Mouse (Mus musculus): ENCODE data around the gene 7420426K07Rik. TPM values are rescaled to one million over a fixed set of nuclear protein-coding genes. Genes with fewer than 3 reads are reported as not detected.

7420426K07Rik gene
- total RNA-seq (2021) = not detected

- DNase-seq (ENCODE audit: extremely low spot score in 1 of 2, low spot score in 2 of 2) = no peak
- intact Hi-C loops (cut with DNase I) = no loop called here
Observed at GRCm38 (mm10) chr9:98902819-98903218, at the start of gene 7420426K07Rik. TSS of gene 7420426K07Rik (plus strand) at chr9:98903119.

GRCm38 (mm10) chr9:98856210-98856609 is 46.7 kb upstream of the 7420426K07Rik start, which contains the start of gene Prr23a2:
TSS of gene Prr23a2 (plus strand) at chr9:98856494.
- DNase-seq (ENCODE audit: extremely low spot score in 1 of 2, low spot score in 2 of 2) = peak in 1 of 2 experiments; percentile 27
- intact Hi-C loops (cut with DNase I) = no loop called here

- DNase-seq (ENCODE audit: extremely low spot score in 1 of 2, low spot score in 2 of 2) = no peak
- intact Hi-C loops (cut with DNase I) = no loop called here
Observed at GRCm38 (mm10) chr9:98863463-98863862, 39.5 kb upstream of the 7420426K07Rik start.

GRCm38 (mm10) chr9:98864571-98864970 is 38.3 kb upstream of the 7420426K07Rik start, which contains the start of gene Prr23a3:
TSS of gene Prr23a3 (plus strand) at chr9:98864767.
- intact Hi-C loops (cut with DNase I) = no loop called here
- DNase-seq (ENCODE audit: extremely low spot score in 1 of 2, low spot score in 2 of 2) = no peak

- no peak for DNase-seq (ENCODE audit: extremely low spot score in 1 of 2, low spot score in 2 of 2)
- intact Hi-C loops (cut with DNase I) = no loop called here
Observed at GRCm38 (mm10) chr9:98901486-98901885, 1.4 kb upstream of the 7420426K07Rik start.

- DNase-seq (ENCODE audit: extremely low spot score in 1 of 2, low spot score in 2 of 2) = no peak
- intact Hi-C loops (cut with DNase I) = loop anchor here (5.0 kb wide), 1 partner anchor 311 kb away; no protein-coding TSS in a partner anchor
Observed at GRCm38 (mm10) chr9:98920629-98921523, 18.0 kb downstream of the 7420426K07Rik start.

GRCm38 (mm10) chr9:98923119-98923518 is 20.2 kb downstream of the 7420426K07Rik start:
- intact Hi-C loops (cut with DNase I) = loop anchor here (5.0 kb wide), 1 partner anchor 309 kb away; no protein-coding TSS in a partner anchor
- DNase-seq (ENCODE audit: extremely low spot score in 1 of 2, low spot score in 2 of 2) = peak in 1 of 2 experiments; percentile 14

GRCm38 (mm10) chr9:98924183-98924582 is 21.3 kb downstream of the 7420426K07Rik start:
- intact Hi-C loops (cut with DNase I) = loop anchor here (5.0 kb wide), 1 partner anchor 308 kb away; no protein-coding TSS in a partner anchor

GRCm38 (mm10) chr9:98929496-98929895 is 26.6 kb downstream of the 7420426K07Rik start:
- intact Hi-C loops (cut with DNase I) = no loop called here
- DNase-seq (ENCODE audit: extremely low spot score in 1 of 2, low spot score in 2 of 2) = no peak

More at GRCm38 (mm10) chr9:98924183-98924582, 21.3 kb downstream of the 7420426K07Rik start:
- no peak for DNase-seq (ENCODE audit: extremely low spot score in 1 of 2, low spot score in 2 of 2)

- no peak for DNase-seq (ENCODE audit: extremely low spot score in 1 of 2, low spot score in 2 of 2)
- intact Hi-C loops (cut with DNase I) = no loop called here
Observed at GRCm38 (mm10) chr9:98932931-98933330, 30.0 kb downstream of the 7420426K07Rik start.

- intact Hi-C loops (cut with DNase I) = no loop called here
- no peak for DNase-seq (ENCODE audit: extremely low spot score in 1 of 2, low spot score in 2 of 2)
Observed at GRCm38 (mm10) chr9:98935190-98935909, 32.4 kb downstream of the 7420426K07Rik start.

- no peak for DNase-seq (ENCODE audit: extremely low spot score in 1 of 2, low spot score in 2 of 2)
- intact Hi-C loops (cut with DNase I) = no loop called here
Observed at GRCm38 (mm10) chr9:98939290-98939689, 36.4 kb downstream of the 7420426K07Rik start.

GRCm38 (mm10) chr9:98952171-98953050 is 49.5 kb downstream of the 7420426K07Rik start:
- peak in 1 of 2 experiments; percentile 67 for DNase-seq (ENCODE audit: extremely low spot score in 1 of 2, low spot score in 2 of 2)
- intact Hi-C loops (cut with DNase I) = loop anchor here (5.0 to 10.0 kb wide), 2 partner anchors 308 to 340 kb away; no protein-coding TSS in a partner anchor

- no peak for DNase-seq (ENCODE audit: extremely low spot score in 1 of 2, low spot score in 2 of 2)
- intact Hi-C loops (cut with DNase I) = loop anchor here (5.0 to 10.0 kb wide), 2 partner anchors 308 to 341 kb away; no protein-coding TSS in a partner anchor
Observed at GRCm38 (mm10) chr9:98953291-98953690, 50.4 kb downstream of the 7420426K07Rik start.

GRCm38 (mm10) chr9:98953830-98954229 is 50.9 kb downstream of the 7420426K07Rik start:
- no peak for DNase-seq (ENCODE audit: extremely low spot score in 1 of 2, low spot score in 2 of 2)
- intact Hi-C loops (cut with DNase I) = loop anchor here (5.0 to 10.0 kb wide), 2 partner anchors 309 to 342 kb away; no protein-coding TSS in a partner anchor
